Mouse (Mus musculus): ENCODE measurements around the gene Kansl2. TPM values are rescaled to one million over a fixed set of nuclear protein-coding genes. Genes with fewer than 3 reads are reported as not detected.

Kansl2 gene
- polyA plus RNA-seq, 1 experiment, result 60.7 TPM

DNA sequence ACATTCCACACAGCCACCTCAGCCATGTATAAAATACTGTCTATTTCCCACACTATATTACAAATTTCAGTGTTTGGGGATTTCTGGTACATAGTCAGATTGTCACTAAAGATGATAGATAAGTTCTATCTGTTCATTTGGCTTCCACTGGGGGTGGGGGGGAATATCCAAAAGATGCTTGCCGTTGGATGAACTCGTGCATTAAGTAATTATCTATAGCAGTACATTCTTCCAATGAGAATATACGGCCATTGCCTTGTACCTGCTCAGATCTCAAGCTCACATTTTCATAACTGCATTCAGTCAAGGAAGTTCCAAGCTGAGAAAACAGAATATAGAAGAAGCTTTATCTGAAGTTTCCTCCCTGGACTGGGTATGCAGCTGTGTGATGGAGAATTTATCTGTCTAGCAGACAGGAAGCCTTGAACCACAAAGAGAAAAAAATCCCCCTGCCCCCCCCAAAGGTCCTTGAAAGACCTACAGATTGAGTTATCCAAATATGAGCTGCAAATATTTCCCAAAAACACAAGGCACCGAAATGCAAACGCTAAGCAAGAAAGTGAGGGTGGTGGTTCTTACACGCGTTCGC is 47.5 kb downstream of the Kansl2 start:
- Histone ChIP-seq H3K27ac (ENCODE audit: insufficient read depth, low read length) (no peak overlapping the region), H3K4me1 (ENCODE audit: control insufficient read depth, insufficient read depth, low read length) (no peaks in the 10 kb centered on the region), H3K4me3 (replicated peaks; ENCODE audit: insufficient read depth, low read depth, low read length) (no peak overlapping the region), H3K27me3 (ENCODE audit: control insufficient read depth, insufficient read depth, low read length) (no peaks in the 10 kb centered on the region)
- no peak for DNase-seq
- 95% methylated on average over 8 of the region's 8 CpGs for WGBS
- no peak for TF ChIP-seq CTCF (IDR thresholded peaks at IDR 0.05; ENCODE audit: borderline replicate concordance, insufficient read depth, low read depth, low read length)
- no peak for TF ChIP-seq POLR2A (IDR thresholded peaks at IDR 0.05; ENCODE audit: borderline replicate concordance, insufficient read depth, low read length)

GRCm38 (mm10) chr15:98483907-98484886 is 49.9 kb downstream of the Kansl2 start:
- Histone ChIP-seq H3K27me3 (ENCODE audit: control insufficient read depth, insufficient read depth, low read length) (no peaks in the 10 kb centered on the region), H3K4me1 (ENCODE audit: control insufficient read depth, insufficient read depth, low read length) (no peaks in the 10 kb centered on the region), H3K4me3 (replicated peaks; ENCODE audit: insufficient read depth, low read depth, low read length) (no peak overlapping the region), H3K27ac (ENCODE audit: insufficient read depth, low read length) (no peak overlapping the region)
- no peak for DNase-seq
- TF ChIP-seq CTCF (IDR thresholded peaks at IDR 0.05; ENCODE audit: borderline replicate concordance, insufficient read depth, low read depth, low read length), result no peak
- TF ChIP-seq POLR2A (IDR thresholded peaks at IDR 0.05; ENCODE audit: borderline replicate concordance, insufficient read depth, low read length), result no peak
- WGBS, result 73% methylated on average over 18 of the region's 18 CpGs

DNA sequence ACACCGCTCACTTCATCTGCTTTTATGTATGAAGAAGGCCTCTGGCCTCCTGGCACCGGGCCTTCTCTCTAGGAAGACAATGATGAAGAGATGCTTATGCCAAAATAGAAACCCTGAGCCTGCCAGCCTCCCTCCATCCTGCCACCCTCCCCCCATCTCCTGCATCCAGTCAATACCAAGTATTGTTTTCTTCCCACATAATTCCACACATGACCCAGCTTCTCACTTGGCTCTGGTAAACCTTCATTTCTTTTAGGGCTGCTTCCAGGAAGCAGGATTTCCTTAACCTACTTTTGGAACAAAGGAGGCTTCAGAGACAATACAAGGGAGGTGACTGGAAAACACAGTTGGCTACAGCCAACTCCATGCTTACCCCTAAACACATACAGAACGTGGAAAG is 51.4 kb downstream of the Kansl2 start, which contains the start of gene Lalba:
Gene Lalba, minus strand, starts transcription at position 21 of the 400 bp plus-strand sequence.
- Histone ChIP-seq H3K27me3 (ENCODE audit: control insufficient read depth, insufficient read depth, low read length) (no peaks in the 10 kb centered on the region), H3K4me3 (replicated peaks; ENCODE audit: insufficient read depth, low read depth, low read length) (no peak within 1 kb of the TSS), H3K4me1 (ENCODE audit: control insufficient read depth, insufficient read depth, low read length) (no peaks in the 10 kb centered on the region), H3K27ac (ENCODE audit: insufficient read depth, low read length) (no peak within 1 kb of the TSS)
- TF ChIP-seq CTCF (IDR thresholded peaks at IDR 0.05; ENCODE audit: borderline replicate concordance, insufficient read depth, low read depth, low read length), result no peak
- TF ChIP-seq POLR2A (IDR thresholded peaks at IDR 0.05; ENCODE audit: borderline replicate concordance, insufficient read depth, low read length), result no peak
- DNase-seq, result no peak
- WGBS, result 17% methylated on average over 3 of the region's 3 CpGs

DNA sequence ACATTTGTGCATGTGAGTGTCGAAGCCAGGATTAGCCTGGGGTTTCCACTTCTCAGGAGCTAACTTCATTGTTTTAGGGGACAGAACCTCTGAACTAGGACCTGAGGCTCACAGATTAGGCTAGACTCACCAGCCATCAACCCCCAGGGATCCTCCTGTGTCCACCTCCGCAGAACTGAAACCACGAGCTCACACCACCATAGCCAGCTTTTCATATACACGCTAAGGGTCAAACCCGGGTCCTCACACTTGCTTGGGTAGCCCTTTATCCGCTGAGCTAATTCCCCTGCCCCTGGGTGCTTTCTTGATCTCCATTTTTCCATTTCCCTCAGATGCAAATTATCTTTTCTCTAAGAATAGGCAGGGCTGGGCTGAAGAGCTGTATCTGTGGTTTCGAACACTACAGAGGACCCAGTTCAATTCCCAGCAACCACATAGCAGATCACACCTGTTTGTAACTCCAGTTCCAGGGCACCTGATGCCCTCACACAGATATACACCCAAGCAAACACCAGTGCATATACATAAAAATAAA is 54.4 kb downstream of the Kansl2 start:
- TF ChIP-seq POLR2A (IDR thresholded peaks at IDR 0.05; ENCODE audit: borderline replicate concordance, insufficient read depth, low read length), result no peak
- TF ChIP-seq CTCF (IDR thresholded peaks at IDR 0.05; ENCODE audit: borderline replicate concordance, insufficient read depth, low read depth, low read length), result no peak
- Histone ChIP-seq H3K27ac (ENCODE audit: insufficient read depth, low read length) (no peak overlapping the region), H3K4me3 (replicated peaks; ENCODE audit: insufficient read depth, low read depth, low read length) (no peak overlapping the region), H3K27me3 (ENCODE audit: control insufficient read depth, insufficient read depth, low read length) (no peaks in the 10 kb centered on the region), H3K4me1 (ENCODE audit: control insufficient read depth, insufficient read depth, low read length) (no peaks in the 10 kb centered on the region)
- DNase-seq, result no peak
- WGBS, result 76% methylated on average over 7 of the region's 7 CpGs

GRCm38 (mm10) chr15:98476281-98476680 is 57.8 kb downstream of the Kansl2 start:
- Histone ChIP-seq H3K27ac (ENCODE audit: insufficient read depth, low read length) (no peak overlapping the region), H3K4me3 (replicated peaks; ENCODE audit: insufficient read depth, low read depth, low read length) (no peak overlapping the region), H3K4me1 (ENCODE audit: control insufficient read depth, insufficient read depth, low read length) (no peaks in the 10 kb centered on the region), H3K27me3 (ENCODE audit: control insufficient read depth, insufficient read depth, low read length) (no peaks in the 10 kb centered on the region)
- no peak for TF ChIP-seq POLR2A (IDR thresholded peaks at IDR 0.05; ENCODE audit: borderline replicate concordance, insufficient read depth, low read length)
- TF ChIP-seq CTCF (IDR thresholded peaks at IDR 0.05; ENCODE audit: borderline replicate concordance, insufficient read depth, low read depth, low read length), result no peak
- DNase-seq, result peak in 1 of 2 experiments; percentile 3
- 56% methylated on average over 5 of the region's 5 CpGs for WGBS

DNA sequence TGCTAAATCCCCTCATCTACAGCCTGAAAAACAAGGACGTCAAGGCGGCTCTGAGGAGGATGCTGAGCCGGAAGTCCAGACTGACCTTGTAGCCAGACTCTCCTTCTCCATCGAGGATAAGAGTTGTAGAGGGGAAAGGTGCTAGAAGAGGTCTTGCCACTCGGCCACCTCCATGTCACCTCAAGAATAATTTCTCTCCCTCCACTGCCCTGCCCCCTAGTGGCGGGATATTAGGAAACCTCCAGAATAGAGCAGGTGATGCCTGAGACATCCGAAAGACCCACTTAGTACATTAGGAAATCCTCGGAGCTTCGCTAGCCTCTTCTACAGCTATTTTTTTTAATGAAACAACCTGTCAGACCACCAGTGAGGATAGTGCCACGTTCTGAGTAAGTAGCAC is 58.7 kb downstream of the Kansl2 start:
- WGBS, result 56% methylated on average over 10 of the region's 10 CpGs
- TF ChIP-seq POLR2A (IDR thresholded peaks at IDR 0.05; ENCODE audit: borderline replicate concordance, insufficient read depth, low read length) (no peak), CTCF (IDR thresholded peaks at IDR 0.05; ENCODE audit: borderline replicate concordance, insufficient read depth, low read depth, low read length) (peak; percentile 49; the same call in 1 of the 2 replicates)
- DNase-seq, result peak; percentile 18 to 43
- H3K27me3 ChIP-seq (ENCODE audit: control insufficient read depth, insufficient read depth, low read length), result no peaks in the 10 kb centered on the region
- H3K27ac ChIP-seq (ENCODE audit: insufficient read depth, low read length), result no peak overlapping the region
- no peaks in the 10 kb centered on the region for H3K4me1 ChIP-seq (ENCODE audit: control insufficient read depth, insufficient read depth, low read length)
- no peak overlapping the region for H3K4me3 ChIP-seq (replicated peaks; ENCODE audit: insufficient read depth, low read depth, low read length)

DNA sequence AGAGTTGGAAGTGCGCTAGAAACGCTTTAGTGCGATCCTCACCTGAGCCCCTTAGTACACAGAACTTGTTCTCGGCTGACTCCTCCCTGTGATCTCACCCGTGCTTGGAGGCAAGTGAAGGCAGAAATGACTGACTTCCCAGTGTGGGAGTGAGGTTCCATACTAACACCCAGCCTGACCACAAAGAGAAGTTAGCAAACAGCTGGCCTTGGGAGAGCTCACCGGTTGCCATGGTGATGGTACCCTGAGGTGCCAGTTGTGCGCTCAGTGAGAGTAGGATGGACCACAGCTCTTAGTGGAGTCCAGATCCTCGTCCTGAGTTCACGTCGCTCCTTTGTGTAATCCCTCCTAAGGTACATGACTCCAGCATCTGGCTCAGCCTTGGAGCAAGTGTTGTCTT is 59.1 kb downstream of the Kansl2 start:
- 76% methylated on average over 10 of the region's 10 CpGs for WGBS
- H3K4me1 ChIP-seq (ENCODE audit: control insufficient read depth, insufficient read depth, low read length), result no peaks in the 10 kb centered on the region
- DNase-seq, result no peak
- H3K4me3 ChIP-seq (replicated peaks; ENCODE audit: insufficient read depth, low read depth, low read length), result no peak overlapping the region
- no peaks in the 10 kb centered on the region for H3K27me3 ChIP-seq (ENCODE audit: control insufficient read depth, insufficient read depth, low read length)
- H3K27ac ChIP-seq (ENCODE audit: insufficient read depth, low read length), result no peak overlapping the region
- TF ChIP-seq POLR2A (IDR thresholded peaks at IDR 0.05; ENCODE audit: borderline replicate concordance, insufficient read depth, low read length), result no peak
- TF ChIP-seq CTCF (IDR thresholded peaks at IDR 0.05; ENCODE audit: borderline replicate concordance, insufficient read depth, low read depth, low read length), result no peak

Data from cerebellum, adult 2 months (tissue).